Mouse (Mus musculus) megakaryocyte-erythroid progenitor cell, adult 5-6 weeks (primary cell): ENCODE data around the gene Caln1. TPM values are rescaled to one million over a fixed set of nuclear protein-coding genes. Genes with fewer than 3 reads are reported as not detected.
A peak's percentile ranks its signal among the peaks of the same experiment; 100 is the strongest.

Experiments
- ATAC-seq: replicated peaks from 2 replicates; pipeline ENCODE4 v1.8.0; 2016; ENCODE audit warnings: mild to moderate bottlenecking, inconsistent platforms; ENCODE audit not compliant: severe bottlenecking, poor library complexity, low FRiP score, low TSS enrichment
- total RNA-seq, 2 experiments: library from RNA; stranded (forward) in 1 of 2; stranded (reverse) in 1 of 2; fragments of 200-1000, 215-1000 nt in 1 of 2; fragments of >200 nt in 1 of 2; fragmentation: Nextera tagmentation in 1 of 2; gene quantifications; 2 replicates each; pipeline ENCODE4 v1.2.3; 2014 to 2017

Gene Caln1
- total RNA-seq, 2 experiments from 2014 or later = not detected

GRCm38 (mm10) chr5:130858706-130859105, 489.5 kb downstream of the Caln1 start:
- ATAC-seq = no peak

GRCm38 (mm10) chr5:130859736-130860135, 490.5 kb downstream of the Caln1 start:
- no peak for ATAC-seq

- ATAC-seq = no peak
These were observed 493.0 kb downstream of the Caln1 start for GRCm38 (mm10) chr5:130862302-130862701.

GRCm38 (mm10) chr5:130869869-130870268, 500.6 kb downstream of the Caln1 start:
- 0 out of 2 replicates have a peak, but pooled peaks have one; percentile 61 for ATAC-seq

- ATAC-seq = no peak
These were observed 501.8 kb downstream of the Caln1 start for GRCm38 (mm10) chr5:130871086-130871485.

GRCm38 (mm10) chr5:130875391-130875790, 506.1 kb downstream of the Caln1 start:
- ATAC-seq = no peak

- ATAC-seq = no peak
These were observed 511.1 kb downstream of the Caln1 start for GRCm38 (mm10) chr5:130880331-130880730.

- ATAC-seq = no peak
These were observed 522.5 kb downstream of the Caln1 start for GRCm38 (mm10) chr5:130891735-130892134.

- ATAC-seq = no peak
These were observed 526.7 kb downstream of the Caln1 start for GRCm38 (mm10) chr5:130895991-130896390.

Other genes starting within 250 kb of the Caln1 start
- gene Kctd7, start 224.6 kb upstream of the Caln1 start, total RNA-seq (2014; fragmentation: Nextera tagmentation) = 5.0 and 12.8 TPM in 2 replicates
- gene Kctd7, start 224.6 kb upstream of the Caln1 start, total RNA-seq (2017) = 6.6 and 8.2 TPM in 2 replicates
- 45.4 and 46.7 TPM in 2 replicates for gene Rabgef1, start 197.7 kb upstream of the Caln1 start, total RNA-seq (2014; fragmentation: Nextera tagmentation)
- 56.0 and 60.5 TPM in 2 replicates for gene Rabgef1, start 197.7 kb upstream of the Caln1 start, total RNA-seq (2017)
- gene Tmem248, start 152.4 kb upstream of the Caln1 start, total RNA-seq (2014; fragmentation: Nextera tagmentation) = 42.5 and 48.7 TPM in 2 replicates
- 35.8 and 42.8 TPM in 2 replicates for gene Tmem248, start 152.4 kb upstream of the Caln1 start, total RNA-seq (2017)
- gene Sbds, start 113.9 kb upstream of the Caln1 start, total RNA-seq (2014; fragmentation: Nextera tagmentation) = 65.5 and 66.6 TPM in 2 replicates
- gene Sbds, start 113.9 kb upstream of the Caln1 start, total RNA-seq (2017) = 75.7 and 125 TPM in 2 replicates
- gene Tyw1, start 113.8 kb upstream of the Caln1 start, total RNA-seq (2014; fragmentation: Nextera tagmentation) = 23.2 and 28.4 TPM in 2 replicates
- gene Tyw1, start 113.8 kb upstream of the Caln1 start, total RNA-seq (2017) = 49.8 and 50.9 TPM in 2 replicates
- gene A330070K13Rik, start 15.2 kb downstream of the Caln1 start, total RNA-seq (2014; fragmentation: Nextera tagmentation) = not detected in 2 replicates
- not detected in 2 replicates for gene A330070K13Rik, start 15.2 kb downstream of the Caln1 start, total RNA-seq (2017)